Mouse (Mus musculus): ENCODE measurements around the gene Tmem117. TPM values are rescaled to one million over a fixed set of nuclear protein-coding genes. Genes with fewer than 3 reads are reported as not detected.
A peak's percentile ranks its signal among the peaks of the same experiment; 100 is the strongest.

The Tmem117 gene
- 10 to 100 TPM; 10.5 to 11.4 TPM for total RNA-seq (2021)
- long read RNA-seq, experiment 1, transcript Tmem117-201 (8 exons, 2,717 nt) = major isoform, 8 of 10 reads
- long read RNA-seq, experiment 1, partial matches to known transcripts = 1 of 10 reads
- long read RNA-seq, experiment 1, other reads (novel, unspliced or antisense) = 1 of 10 reads
- long read RNA-seq, experiment 2, transcript Tmem117-201 (8 exons, 2,717 nt) = major isoform, 8 of 8 reads
- long read RNA-seq, experiment 2, partial matches to known transcripts = 0 of 8 reads
- long read RNA-seq, experiment 2, other reads (novel, unspliced or antisense) = 0 of 8 reads

GRCm38 (mm10) chr15:94628830-94629601 lies at the start of gene Tmem117:
Gene Tmem117, plus strand, starts transcription at chr15:94629232.
- intact Hi-C loops (cut with DNase I) = no loop called here

GRCm38 (mm10) chr15:94582000-94582593 lies 46.9 kb upstream of the Tmem117 start:
- no peak for DNase-seq (ENCODE audit: low spot score in 2 of 2)
- intact Hi-C loops (cut with DNase I) = no loop called here

More at GRCm38 (mm10) chr15:94628830-94629601, at the start of gene Tmem117:
- no peak for DNase-seq (ENCODE audit: low spot score in 2 of 2)

- DNase-seq (ENCODE audit: low spot score in 2 of 2) = no peak
- intact Hi-C loops (cut with DNase I) = no loop called here
Measured at GRCm38 (mm10) chr15:94583153-94583552, 45.9 kb upstream of the Tmem117 start.

- intact Hi-C loops (cut with DNase I) = loop anchor here (5.0 kb wide), 1 partner anchor 37 kb away; no protein-coding TSS in a partner anchor
- DNase-seq (ENCODE audit: low spot score in 2 of 2) = no peak
Measured at GRCm38 (mm10) chr15:94584738-94585137, 44.3 kb upstream of the Tmem117 start.

GRCm38 (mm10) chr15:94587826-94588715 lies 41.0 kb upstream of the Tmem117 start:
- no peak for DNase-seq (ENCODE audit: low spot score in 2 of 2)
- intact Hi-C loops (cut with DNase I) = loop anchor here (5.0 kb wide), 1 partner anchor 41 kb away; no protein-coding TSS in a partner anchor

- intact Hi-C loops (cut with DNase I) = loop anchor here (5.0 kb wide), 1 partner anchor 42 kb away; no protein-coding TSS in a partner anchor
- peak; percentile 98 for DNase-seq (ENCODE audit: low spot score in 2 of 2)
Measured at GRCm38 (mm10) chr15:94589219-94590075, 39.6 kb upstream of the Tmem117 start, which contains the start of gene Twf1. Gene Twf1, minus strand, starts transcription at chr15:94589889.

GRCm38 (mm10) chr15:94590083-94590482 lies 38.9 kb upstream of the Tmem117 start:
- no peak for DNase-seq (ENCODE audit: low spot score in 2 of 2)
- intact Hi-C loops (cut with DNase I) = no loop called here

- DNase-seq (ENCODE audit: low spot score in 2 of 2) = no peak
- intact Hi-C loops (cut with DNase I) = no loop called here
Measured at GRCm38 (mm10) chr15:94591356-94591755, 37.7 kb upstream of the Tmem117 start.

- intact Hi-C loops (cut with DNase I) = no loop called here
Measured at GRCm38 (mm10) chr15:94593586-94593985, 35.4 kb upstream of the Tmem117 start.

GRCm38 (mm10) chr15:94600145-94600707 lies 28.8 kb upstream of the Tmem117 start:
- intact Hi-C loops (cut with DNase I) = no loop called here
- DNase-seq (ENCODE audit: low spot score in 2 of 2) = no peak

More at GRCm38 (mm10) chr15:94593586-94593985, 35.4 kb upstream of the Tmem117 start:
- DNase-seq (ENCODE audit: low spot score in 2 of 2) = no peak

GRCm38 (mm10) chr15:94601339-94601738 lies 27.7 kb upstream of the Tmem117 start:
- peak in 1 of 2 experiments; percentile 37 for DNase-seq (ENCODE audit: low spot score in 2 of 2)
- intact Hi-C loops (cut with DNase I) = no loop called here

GRCm38 (mm10) chr15:94602441-94602840 lies 26.6 kb upstream of the Tmem117 start:
- DNase-seq (ENCODE audit: low spot score in 2 of 2) = no peak
- intact Hi-C loops (cut with DNase I) = no loop called here

GRCm38 (mm10) chr15:94607768-94608167 lies 21.3 kb upstream of the Tmem117 start:
- DNase-seq (ENCODE audit: low spot score in 2 of 2) = peak in 1 of 2 experiments; percentile 19
- intact Hi-C loops (cut with DNase I) = no loop called here

GRCm38 (mm10) chr15:94616036-94616435 lies 13.0 kb upstream of the Tmem117 start:
- intact Hi-C loops (cut with DNase I) = no loop called here
- DNase-seq (ENCODE audit: low spot score in 2 of 2) = no peak

- no peak for DNase-seq (ENCODE audit: low spot score in 2 of 2)
- intact Hi-C loops (cut with DNase I) = no loop called here
Measured at GRCm38 (mm10) chr15:94620909-94621308, 8.1 kb upstream of the Tmem117 start.

GRCm38 (mm10) chr15:94628463-94628829 lies 586 bp upstream of the Tmem117 start:
- no peak for DNase-seq (ENCODE audit: low spot score in 2 of 2)
- intact Hi-C loops (cut with DNase I) = no loop called here

GRCm38 (mm10) chr15:94630553-94630952 lies 1.5 kb downstream of the Tmem117 start:
- DNase-seq (ENCODE audit: low spot score in 2 of 2) = no peak
- intact Hi-C loops (cut with DNase I) = no loop called here

GRCm38 (mm10) chr15:94634524-94634923 lies 5.5 kb downstream of the Tmem117 start:
- no peak for DNase-seq (ENCODE audit: low spot score in 2 of 2)
- intact Hi-C loops (cut with DNase I) = no loop called here
